Mouse (Mus musculus) liver, embryonic 14.5 days (tissue): Measurements from ENCODE around the gene Thsd4. TPM values are rescaled to one million over a fixed set of nuclear protein-coding genes. Genes with fewer than 3 reads are reported as not detected.

Experiments used
- ATAC-seq: fragments of 200-750 bp; cut with Nextera tagmentation; 2 replicates; pipeline ENCODE4 v1.8.0; 2017; ENCODE audit warnings: moderate number of reproducible peaks, mild to moderate bottlenecking, moderate library complexity; ENCODE audit not compliant: insufficient read depth
- DNase-seq, 3 experiments: peaks; one replicate each; pipeline ENCODE4 v3.0.0-alpha.2; 2012 to 2013; ENCODE audit warnings: low read depth in 3 of 3, low spot score in 3 of 3
- H3K27ac ChIP-seq: fragments of 300-500 bp; sonication (generic); 2 replicates; pipeline ENCODE4 v1.5.1; 2014; ENCODE audit warnings: moderate library complexity, mild to moderate bottlenecking, control low read depth, inconsistent platforms
- H3K27me3 ChIP-seq: fragments of 300-500 bp; sonication (generic); 2 replicates; pipeline ENCODE4 v1.6.1; 2014; ENCODE audit warnings: mild to moderate bottlenecking, low read length, moderate library complexity; ENCODE audit not compliant: control insufficient read depth, insufficient read depth
- H3K36me3 ChIP-seq: fragments of 300-500 bp; sonication (generic); replicated peaks from 2 replicates; pipeline ENCODE4 v1.6.1; 2014; ENCODE audit warnings: low read depth; ENCODE audit not compliant: control insufficient read depth, insufficient read depth
- H3K4me1 ChIP-seq, 2 experiments: fragments of 200-500 bp in 1 of 2; fragments of 300-500 bp in 1 of 2; sonication (generic) in 1 of 2; replicated peaks; 2 replicates each; pipeline ENCODE4 v1.6.1; 2012 to 2014; ENCODE audit warnings: antibody characterized with exemption in 1 of 2, inconsistent platforms in 1 of 2, low read length in 1 of 2; ENCODE audit not compliant: control insufficient read depth in 2 of 2, insufficient read depth in 2 of 2
- H3K4me2 ChIP-seq: fragments of 300-500 bp; sonication (generic); 2 replicates; pipeline ENCODE4 v1.6.1; 2014; ENCODE audit warnings: low read depth, mild to moderate bottlenecking, control low read depth, moderate library complexity
- H3K4me3 ChIP-seq, 2 experiments: fragments of 200-500 bp in 1 of 2; fragments of 300-500 bp in 1 of 2; sonication (generic) in 1 of 2; 2 replicates each; pipeline ENCODE4 v1.5.1; 2012 to 2014; ENCODE audit warnings: low read depth in 2 of 2, low read length in 2 of 2, mild to moderate bottlenecking in 2 of 2, control low read depth in 1 of 2, inconsistent platforms in 1 of 2, moderate library complexity in 1 of 2; ENCODE audit not compliant: insufficient read depth in 1 of 2
- H3K9ac ChIP-seq: fragments of 300-500 bp; sonication (generic); replicated peaks from 2 replicates; pipeline ENCODE4 v1.6.1; 2014; ENCODE audit warnings: mild to moderate bottlenecking, control low read depth, moderate library complexity
- H3K9me3 ChIP-seq: fragments of 300-500 bp; sonication (generic); 2 replicates; pipeline ENCODE4 v1.6.1; 2016; ENCODE audit warnings: low read length, mixed read lengths; ENCODE audit not compliant: control insufficient read depth
- CTCF ChIP-seq: IDR thresholded peaks from 2 replicates; pipeline ENCODE4 v1.5.1; 2016; ENCODE audit warnings: antibody characterized with exemption, low read depth, control low read depth
- EP300 ChIP-seq: IDR thresholded peaks from 2 replicates; pipeline ENCODE4 v1.6.1; 2016; ENCODE audit warnings: antibody characterized with exemption, low read depth
- WGBS: fragments of 180-500 bp; shearing (Covaris S2); extraction: QIAGEN DNeasy Blood & Tissue Kit; methylation state at CpG from one replicate; pipeline ENCODE4 v1.1.7; 2014; ENCODE audit not compliant: insufficient replicate concordance; 5-methylcytosine and 5-hydroxymethylcytosine counted together
- polyA plus RNA-seq, 2 experiments: library from polyadenylated mRNA; depleted of rRNA in 1 of 2; stranded (reverse) in 1 of 2; unstranded in 1 of 2; fragments of >200 nt; fragmentation: Nextera tagmentation in 1 of 2; extraction: Ambion mirVana in 1 of 2; gene quantifications; 2 replicates each; pipeline versions ENCODE4 v1.2.1 to v1.2.3; 2012 to 2014

Gene Thsd4
- polyA plus RNA-seq, 2 experiments: 0.43 to 0.48 TPM

- DNase-seq (no peak), ATAC-seq (no peak)
- no peak for TF ChIP-seq CTCF
- TF ChIP-seq EP300: no peak
- H3K4me3 ChIP-seq: no peak overlapping the region
- H3K27me3 ChIP-seq: no peaks in the 10 kb centered on the region
- no peaks in the 10 kb centered on the region for H3K4me1 ChIP-seq
- WGBS: 57% methylated on average over 6 of the region's 6 CpGs
- H3K27ac ChIP-seq: no peak overlapping the region
- no peak overlapping the region for H3K4me2 ChIP-seq
- no peaks in the 10 kb centered on the region for H3K36me3 ChIP-seq
- H3K9ac ChIP-seq: no peak overlapping the region
- H3K9me3 ChIP-seq: no peaks in the 10 kb centered on the region
Observed at GRCm38 (mm10) chr9:60115711-60116247, 406.1 kb downstream of the Thsd4 start.

- TF ChIP-seq CTCF (no peak), EP300 (no peak)
- 69% methylated on average over 9 of the region's 9 CpGs for WGBS
Observed at GRCm38 (mm10) chr9:60115306-60115705, 406.5 kb downstream of the Thsd4 start.

DNA sequence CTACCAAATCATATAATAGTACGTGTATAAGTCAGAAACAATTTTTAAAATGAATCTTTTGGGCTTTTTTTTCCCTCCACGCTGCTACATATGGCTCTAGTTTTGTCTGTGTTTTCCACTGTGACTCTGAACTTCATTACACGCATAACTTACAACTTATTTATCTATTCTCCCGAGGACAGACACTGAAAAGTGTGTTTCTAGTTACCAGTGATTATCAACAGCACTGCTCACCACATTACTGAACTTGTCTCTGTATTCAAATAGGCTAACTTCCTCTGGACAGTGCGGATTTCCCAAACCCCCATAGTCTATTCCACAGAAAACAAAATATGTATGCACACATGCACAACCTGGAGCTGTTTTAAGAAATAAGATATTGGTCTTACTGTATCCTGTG, 411.6 kb downstream of the Thsd4 start:
- DNase-seq (no peak), ATAC-seq (no peak)
- H3K9ac ChIP-seq: no peak overlapping the region
- no peaks in the 10 kb centered on the region for H3K36me3 ChIP-seq
- H3K27me3 ChIP-seq: no peaks in the 10 kb centered on the region
- H3K9me3 ChIP-seq: no peaks in the 10 kb centered on the region
- no peak for TF ChIP-seq EP300
- no peak for TF ChIP-seq CTCF
- no peak overlapping the region for H3K27ac ChIP-seq
- 51% methylated on average over 5 of the region's 5 CpGs for WGBS
- no peak overlapping the region for H3K4me2 ChIP-seq
- no peak overlapping the region for H3K4me3 ChIP-seq
- no peaks in the 10 kb centered on the region for H3K4me1 ChIP-seq

More at GRCm38 (mm10) chr9:60115306-60115705, 406.5 kb downstream of the Thsd4 start:
- Histone ChIP-seq H3K4me1 (no peaks in the 10 kb centered on the region), H3K27ac (no peak overlapping the region), H3K9ac (no peak overlapping the region), H3K4me3 (no peak overlapping the region), H3K27me3 (no peaks in the 10 kb centered on the region), H3K36me3 (no peaks in the 10 kb centered on the region), H3K9me3 (no peaks in the 10 kb centered on the region), H3K4me2 (no peak overlapping the region)
- DNase-seq (no peak), ATAC-seq (no peak)

DNA sequence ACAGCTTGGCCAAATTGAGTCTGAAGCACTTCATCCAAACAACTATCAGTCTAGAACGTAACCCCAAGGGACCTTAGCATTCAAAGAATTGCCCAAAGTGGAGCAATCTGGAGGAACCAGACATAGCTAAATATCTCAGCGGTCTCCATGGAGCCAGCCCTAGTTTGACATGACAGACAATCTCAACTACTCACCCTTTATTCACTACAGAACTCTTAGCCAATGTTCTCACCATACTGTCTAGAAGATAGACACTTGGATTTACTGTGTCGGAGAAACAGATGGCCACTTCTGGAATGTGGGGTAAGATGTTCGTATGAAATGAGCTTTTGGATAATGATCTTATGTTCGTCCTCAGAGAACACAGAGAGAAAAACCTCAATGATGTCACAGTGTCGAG, 415.2 kb downstream of the Thsd4 start:
- Histone ChIP-seq H3K4me3 (no peak overlapping the region), H3K27ac (no peak overlapping the region), H3K9ac (no peak overlapping the region), H3K27me3 (no peaks in the 10 kb centered on the region), H3K36me3 (no peaks in the 10 kb centered on the region), H3K4me1 (no peaks in the 10 kb centered on the region), H3K4me2 (no peak overlapping the region), H3K9me3 (no peaks in the 10 kb centered on the region)
- 61% methylated on average over 6 of the region's 6 CpGs for WGBS
- DNase-seq: no peak
- TF ChIP-seq EP300: no peak
- TF ChIP-seq CTCF: no peak
- ATAC-seq: no peak

DNA sequence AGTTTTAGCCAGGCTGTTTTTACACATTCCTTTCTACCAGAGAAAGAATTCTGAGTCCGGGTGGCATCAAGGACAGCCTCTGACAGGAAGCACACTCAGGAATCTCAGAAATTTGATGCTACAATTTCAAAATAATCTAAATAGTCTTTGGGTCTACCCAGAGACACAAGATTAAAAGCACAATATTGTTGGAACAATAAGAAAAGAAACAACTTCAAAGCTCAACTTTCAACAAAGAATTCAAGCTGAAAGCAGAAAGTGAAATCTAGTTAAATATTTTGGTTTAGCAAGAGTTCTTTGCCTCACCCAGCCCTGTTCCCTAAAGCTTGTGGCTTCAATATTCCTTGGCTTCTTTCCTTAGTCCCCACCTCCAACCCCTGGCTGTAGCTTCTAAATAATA, 415.7 kb downstream of the Thsd4 start:
- H3K27me3 ChIP-seq: no peaks in the 10 kb centered on the region
- DNase-seq: no peak
- no peak overlapping the region for H3K4me2 ChIP-seq
- no peaks in the 10 kb centered on the region for H3K9me3 ChIP-seq
- no peaks in the 10 kb centered on the region for H3K36me3 ChIP-seq
- TF ChIP-seq CTCF: no peak
- TF ChIP-seq EP300: no peak
- no peak for ATAC-seq
- 29% methylated on average over 1 of the region's 1 CpGs for whole genome bisulfite sequencing
- no peaks in the 10 kb centered on the region for H3K4me1 ChIP-seq
- no peak overlapping the region for H3K27ac ChIP-seq
- no peak overlapping the region for H3K4me3 ChIP-seq
- H3K9ac ChIP-seq: no peak overlapping the region
